16 mouse cellular contexts compared by ENCODE assay signal in genomic region chr4:109204416-109204815, GRCm38 (mm10). TPM values are rescaled to one million over a fixed set of nuclear protein-coding genes. Genes with fewer than 3 reads are reported as not detected.
DNase-seq lines count a peak whose midpoint lies in the region; ATAC-seq and TF ChIP-seq lines count a peak whose summit lies in the region.
"Had no signal": no experiment of that assay in that cellular context is flagged by ENCODE, and none has a peak within 500 bp of the region (broad histone marks: within the 10 kb centered on the region; RNA-seq: fewer than 3 reads in every experiment).

No protein-coding gene starts in this region.

- peak; percentile 31 to 64 for DNase-seq in lung, adult 18-20 months
- DNase-seq in lung, postnatal 4 days, result no peak
- DNase-seq in adipocyte (ENCODE audit: low spot score), result peak; percentile 59
- no peak for DNase-seq in stomach, postnatal 0 days (ENCODE audit: low spot score)
- no peak for DNase-seq in right cerebral cortex, postnatal 14 days
- DNase-seq in thymus, postnatal 36 days, result no peak
- DNase-seq: adrenal gland, postnatal 10 days; cerebellum, adult 18-20 months; gastrocnemius, postnatal 10 days; layer of hippocampus, postnatal 36 days had no signal

- H3K4me2 ChIP-seq in lung, embryonic 16.5 days (ENCODE audit: low read depth, low read length), result no peak overlapping the region
- H3K4me2 ChIP-seq in stomach, postnatal 0 days (replicated peaks; ENCODE audit: low read depth), result no peak overlapping the region
- H3K4me2 ChIP-seq: lung, embryonic 15.5 days; midbrain, embryonic 13.5 days; neural tube, embryonic 15.5 days had no signal

- 44% methylated on average over 1 of the region's 1 CpGs for WGBS in lung, embryonic 16.5 days
- WGBS in stomach, postnatal 0 days, result 55% methylated on average over 1 of the region's 1 CpGs

- 0 out of 2 replicates have a peak overlapping the region, but pooled peaks have one; percentile 15 for H3K27ac ChIP-seq in lung, embryonic 16.5 days (ENCODE audit: low read length)
- H3K27ac ChIP-seq in stomach, postnatal 0 days (replicated peaks), result 0 out of 2 replicates have a peak overlapping the region, but pooled peaks have one; percentile 8
- H3K27ac ChIP-seq: lung, embryonic 15.5 days; midbrain, embryonic 13.5 days; neural tube, embryonic 15.5 days had no signal

- no peaks in the 10 kb centered on the region for H3K9me3 ChIP-seq in lung, embryonic 16.5 days (ENCODE audit: control insufficient read depth, low read length)
- no peaks in the 10 kb centered on the region for H3K9me3 ChIP-seq in stomach, postnatal 0 days (ENCODE audit: control insufficient read depth, low read length)
- H3K9me3 ChIP-seq: lung, embryonic 15.5 days; midbrain, embryonic 13.5 days; neural tube, embryonic 15.5 days had no signal

- H3K4me3 ChIP-seq in lung, embryonic 16.5 days (ENCODE audit: low read length), result no peak overlapping the region
- H3K4me3 ChIP-seq in stomach, postnatal 0 days (ENCODE audit: low read depth, low read length), result no peak overlapping the region
- H3K4me3 ChIP-seq: lung, embryonic 15.5 days; midbrain, embryonic 13.5 days; neural tube, embryonic 15.5 days had no signal

- H3K9ac ChIP-seq in lung, embryonic 16.5 days (ENCODE audit: low read length), result no peak overlapping the region
- H3K9ac ChIP-seq in stomach, postnatal 0 days (ENCODE audit: low read length), result no peak overlapping the region
- H3K9ac ChIP-seq: lung, embryonic 15.5 days; midbrain, embryonic 13.5 days; neural tube, embryonic 15.5 days had no signal

- H3K36me3 ChIP-seq in lung, embryonic 16.5 days (ENCODE audit: control insufficient read depth, insufficient read depth, low read length), result no peaks in the 10 kb centered on the region
- no peaks in the 10 kb centered on the region for H3K36me3 ChIP-seq in stomach, postnatal 0 days (ENCODE audit: control insufficient read depth, insufficient read depth, low read length)
- H3K36me3 ChIP-seq: lung, embryonic 15.5 days; midbrain, embryonic 13.5 days; neural tube, embryonic 15.5 days had no signal

- H3K4me1 ChIP-seq in lung, embryonic 16.5 days (replicated peaks; ENCODE audit: control insufficient read depth, insufficient read depth, low read length), result peaks cover 11% of the 10 kb centered on the region
- no peaks in the 10 kb centered on the region for H3K4me1 ChIP-seq in stomach, postnatal 0 days (replicated peaks; ENCODE audit: control insufficient read depth, insufficient read depth)

- no peak for ATAC-seq in lung, embryonic 16.5 days (ENCODE audit: low read depth)
- no peak for ATAC-seq in stomach, postnatal 0 days (ENCODE audit: low FRiP score, low TSS enrichment)
- ATAC-seq: midbrain, embryonic 13.5 days had no signal

- no peaks in the 10 kb centered on the region for H3K27me3 ChIP-seq in lung, embryonic 16.5 days (ENCODE audit: control insufficient read depth, insufficient read depth, low read depth, low read length)
- no peaks in the 10 kb centered on the region for H3K27me3 ChIP-seq in stomach, postnatal 0 days (ENCODE audit: control insufficient read depth, insufficient read depth, low read length)
- H3K27me3 ChIP-seq: lung, embryonic 15.5 days; midbrain, embryonic 13.5 days; neural tube, embryonic 15.5 days had no signal

- no peak for TF ChIP-seq EP300 in stomach, postnatal 0 days (optimal IDR thresholded peaks at IDR 0.05)

- TF ChIP-seq CTCF in stomach, postnatal 0 days (IDR thresholded peaks at IDR 0.05; ENCODE audit: low read depth), result no peak

RNA-seq across cellular contexts. Expression of gene Osbpl9, which starts 2.3 kb away (rescaled TPM):
- polyA plus RNA-seq in lung, embryonic 16.5 days (2015; fragmentation: Nextera tagmentation; extraction: Ambion mirVana), result 76.0 and 80.0 TPM in 2 replicates
- polyA plus RNA-seq in stomach, postnatal 0 days (2015; fragmentation: Nextera tagmentation; extraction: Ambion mirVana), result 45.0 and 45.5 TPM in 2 replicates

RNA-seq across cellular contexts. Expression of gene Calr4, which starts 29.9 kb away (rescaled TPM):
- 0.13 and 0.18 TPM in 2 replicates for polyA plus RNA-seq in lung, embryonic 16.5 days (2015; fragmentation: Nextera tagmentation; extraction: Ambion mirVana)
- polyA plus RNA-seq in stomach, postnatal 0 days (2015; fragmentation: Nextera tagmentation; extraction: Ambion mirVana), result 0.05 TPM in 1 of 2 replicates, not detected in the other
- polyA plus RNA-seq: heart, postnatal 0 days; limb, embryonic 11.5 days; lung, embryonic 15.5 days had no signal

Comparison
In these comparisons a context has a peak if more than half of its experiments do, and no peak if none do; other contexts are left out.
1. DNase-seq: peak in lung, adult 18-20 months (2 of 2) and adipocyte (single experiment); none in lung, postnatal 4 days (0 of 2), stomach, postnatal 0 days (single experiment), right cerebral cortex, postnatal 14 days (single experiment) and thymus, postnatal 36 days (0 of 2).